Mouse (Mus musculus) liver, embryonic 14.5 days (tissue): ENCODE measurements around the gene Tmem52. TPM values are rescaled to one million over a fixed set of nuclear protein-coding genes. Genes with fewer than 3 reads are reported as not detected.
"Not testable (repeated sequence)": the region's sequence is repeated elsewhere in the genome, so short reads cannot be mapped to it uniquely, and the experiment has no call there.

ENCODE experiments used
- ATAC-seq: fragments of 200-750 bp; cut with Nextera tagmentation; 2 replicates; pipeline ENCODE4 v1.8.0; 2017; ENCODE audit warnings: moderate number of reproducible peaks, mild to moderate bottlenecking, moderate library complexity; ENCODE audit not compliant: insufficient read depth
- DNase-seq, 3 experiments: peaks; one replicate each; pipeline ENCODE4 v3.0.0-alpha.2; 2012 to 2013; ENCODE audit warnings: low read depth in 3 of 3, low spot score in 3 of 3
- H3K27ac ChIP-seq: fragments of 300-500 bp; sonication (generic); 2 replicates; pipeline ENCODE4 v1.5.1; 2014; ENCODE audit warnings: moderate library complexity, mild to moderate bottlenecking, control low read depth, inconsistent platforms
- H3K27me3 ChIP-seq: fragments of 300-500 bp; sonication (generic); 2 replicates; pipeline ENCODE4 v1.6.1; 2014; ENCODE audit warnings: mild to moderate bottlenecking, low read length, moderate library complexity; ENCODE audit not compliant: control insufficient read depth, insufficient read depth
- H3K36me3 ChIP-seq: fragments of 300-500 bp; sonication (generic); replicated peaks from 2 replicates; pipeline ENCODE4 v1.6.1; 2014; ENCODE audit warnings: low read depth; ENCODE audit not compliant: control insufficient read depth, insufficient read depth
- H3K4me1 ChIP-seq, 2 experiments: fragments of 200-500 bp in 1 of 2; fragments of 300-500 bp in 1 of 2; sonication (generic) in 1 of 2; replicated peaks; 2 replicates each; pipeline ENCODE4 v1.6.1; 2012 to 2014; ENCODE audit warnings: antibody characterized with exemption in 1 of 2, inconsistent platforms in 1 of 2, low read length in 1 of 2; ENCODE audit not compliant: control insufficient read depth in 2 of 2, insufficient read depth in 2 of 2
- H3K4me2 ChIP-seq: fragments of 300-500 bp; sonication (generic); 2 replicates; pipeline ENCODE4 v1.6.1; 2014; ENCODE audit warnings: low read depth, mild to moderate bottlenecking, control low read depth, moderate library complexity
- H3K4me3 ChIP-seq, 2 experiments: fragments of 200-500 bp in 1 of 2; fragments of 300-500 bp in 1 of 2; sonication (generic) in 1 of 2; 2 replicates each; pipeline ENCODE4 v1.5.1; 2012 to 2014; ENCODE audit warnings: low read depth in 2 of 2, low read length in 2 of 2, mild to moderate bottlenecking in 2 of 2, control low read depth in 1 of 2, inconsistent platforms in 1 of 2, moderate library complexity in 1 of 2; ENCODE audit not compliant: insufficient read depth in 1 of 2
- H3K9ac ChIP-seq: fragments of 300-500 bp; sonication (generic); replicated peaks from 2 replicates; pipeline ENCODE4 v1.6.1; 2014; ENCODE audit warnings: mild to moderate bottlenecking, control low read depth, moderate library complexity
- H3K9me3 ChIP-seq: fragments of 300-500 bp; sonication (generic); 2 replicates; pipeline ENCODE4 v1.6.1; 2016; ENCODE audit warnings: low read length, mixed read lengths; ENCODE audit not compliant: control insufficient read depth
- CTCF ChIP-seq: IDR thresholded peaks from 2 replicates; pipeline ENCODE4 v1.5.1; 2016; ENCODE audit warnings: antibody characterized with exemption, low read depth, control low read depth
- EP300 ChIP-seq: IDR thresholded peaks from 2 replicates; pipeline ENCODE4 v1.6.1; 2016; ENCODE audit warnings: antibody characterized with exemption, low read depth
- WGBS: fragments of 180-500 bp; shearing (Covaris S2); extraction: QIAGEN DNeasy Blood & Tissue Kit; methylation state at CpG from one replicate; pipeline ENCODE4 v1.1.7; 2014; ENCODE audit not compliant: insufficient replicate concordance; 5-methylcytosine and 5-hydroxymethylcytosine counted together
- polyA plus RNA-seq, 2 experiments: library from polyadenylated mRNA; depleted of rRNA in 1 of 2; stranded (reverse) in 1 of 2; unstranded in 1 of 2; fragments of >200 nt; fragmentation: Nextera tagmentation in 1 of 2; extraction: Ambion mirVana in 1 of 2; gene quantifications; 2 replicates each; pipeline versions ENCODE4 v1.2.1 to v1.2.3; 2012 to 2014

Tmem52 gene
- polyA plus RNA-seq, 2 experiments: not detected

DNA sequence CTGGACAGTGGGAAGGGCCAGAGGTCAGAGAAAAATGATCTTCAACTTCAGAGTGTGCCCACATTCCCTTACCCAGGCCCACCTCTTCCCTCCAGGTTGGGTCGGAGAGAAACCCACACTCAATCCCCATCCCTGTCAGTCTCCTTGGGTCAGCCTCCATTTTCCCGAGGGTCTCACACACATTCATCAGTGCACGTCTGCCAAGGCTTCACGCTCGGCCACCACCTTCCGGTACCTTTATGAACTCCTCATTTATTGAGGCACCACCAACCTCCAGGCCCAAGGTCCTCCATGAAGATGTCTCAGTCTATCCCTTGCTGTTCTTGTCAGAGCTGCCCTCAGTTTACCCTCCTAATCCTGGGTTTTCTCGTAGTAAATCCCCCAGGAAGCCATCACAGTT, 2.1 kb downstream of the Tmem52 start:
- 64% methylated on average over 7 of the region's 7 CpGs for WGBS
- no peaks in the 10 kb centered on the region for H3K9me3 ChIP-seq
- no peaks in the 10 kb centered on the region for H3K4me1 ChIP-seq
- no peak for TF ChIP-seq CTCF
- no peak for TF ChIP-seq EP300
- no peak overlapping the region for H3K4me3 ChIP-seq
- H3K9ac ChIP-seq: no peak overlapping the region
- H3K4me2 ChIP-seq: no peak overlapping the region
- no peak for DNase-seq
- no peak overlapping the region for H3K27ac ChIP-seq
- no peaks in the 10 kb centered on the region for H3K36me3 ChIP-seq
- no peaks in the 10 kb centered on the region; the same call in 1 of the 2 replicates for H3K27me3 ChIP-seq
- ATAC-seq: no peak

DNA sequence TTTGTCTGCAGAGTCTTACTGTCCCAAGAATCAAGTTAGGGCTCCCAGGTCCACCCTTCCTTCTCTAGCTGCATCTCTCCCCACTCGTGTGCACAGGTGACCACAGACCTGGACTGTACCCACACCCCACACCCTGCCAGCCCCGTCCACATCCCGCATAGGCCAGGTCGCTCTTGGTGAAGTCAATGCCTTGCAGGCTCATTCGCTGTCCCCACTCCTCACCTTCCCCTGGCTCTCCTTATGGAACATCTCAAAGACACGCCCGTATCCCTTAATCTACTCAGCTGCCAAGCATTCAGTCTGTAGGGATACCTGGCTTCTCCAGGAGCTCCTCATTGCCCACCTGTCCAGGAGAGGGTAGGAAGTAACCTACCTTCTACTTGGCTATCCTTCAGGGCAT, 2.5 kb downstream of the Tmem52 start:
- H3K4me1 ChIP-seq: no peaks in the 10 kb centered on the region
- no peak for DNase-seq
- WGBS: 59% methylated on average over 7 of the region's 7 CpGs
- no peaks in the 10 kb centered on the region; the same call in 1 of the 2 replicates for H3K27me3 ChIP-seq
- no peak overlapping the region for H3K9ac ChIP-seq
- no peak overlapping the region for H3K4me2 ChIP-seq
- no peak overlapping the region for H3K27ac ChIP-seq
- no peak overlapping the region for H3K4me3 ChIP-seq
- no peak for ATAC-seq
- no peaks in the 10 kb centered on the region for H3K9me3 ChIP-seq
- no peaks in the 10 kb centered on the region for H3K36me3 ChIP-seq
- TF ChIP-seq CTCF (no peak), EP300 (no peak)

DNA sequence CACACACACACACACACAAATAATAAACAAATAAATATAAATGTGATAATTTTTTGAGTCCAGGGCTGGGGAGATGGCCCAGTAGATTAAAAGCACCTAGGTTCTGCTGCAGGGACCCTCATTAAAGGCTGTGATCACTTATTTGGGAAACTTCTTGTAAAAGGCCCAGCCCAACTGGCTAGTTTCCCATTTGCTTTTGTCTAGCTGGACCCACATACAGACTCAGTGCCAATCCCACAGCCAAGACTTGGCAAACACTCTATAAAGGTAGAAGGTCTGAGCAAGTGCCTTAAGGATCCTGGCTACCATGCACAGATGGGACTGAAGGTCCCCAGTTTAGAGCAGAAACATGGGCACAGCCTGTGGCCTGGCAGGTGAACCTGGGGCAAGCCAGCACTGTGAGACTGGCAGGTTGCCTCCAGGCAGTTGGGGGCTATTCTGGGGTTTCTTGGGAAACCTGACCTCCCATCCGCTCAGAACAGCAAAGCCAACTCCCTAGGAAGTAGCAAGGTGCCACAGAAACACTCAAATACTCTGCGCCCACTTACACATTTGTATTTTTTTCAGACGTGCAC, 3.9 kb downstream of the Tmem52 start:
- no peaks in the 10 kb centered on the region for H3K36me3 ChIP-seq
- H3K9me3 ChIP-seq: no peaks in the 10 kb centered on the region
- TF ChIP-seq CTCF: no peak
- H3K4me2 ChIP-seq: no peak overlapping the region
- no peaks in the 10 kb centered on the region; the same call in 1 of the 2 replicates for H3K27me3 ChIP-seq
- H3K27ac ChIP-seq: no peak overlapping the region
- ATAC-seq: no peak
- 60% methylated on average over 3 of the region's 3 CpGs for WGBS
- no peak overlapping the region for H3K9ac ChIP-seq
- no peak overlapping the region for H3K4me3 ChIP-seq
- H3K4me1 ChIP-seq: no peaks in the 10 kb centered on the region
- DNase-seq: no peak

GRCm38 (mm10) chr4:155473319-155473718, 4.4 kb downstream of the Tmem52 start:
- TF ChIP-seq EP300 (no peak), CTCF (no peak)
- ATAC-seq: no peak
- Histone ChIP-seq H3K27ac (no peak overlapping the region), H3K4me2 (no peak overlapping the region), H3K4me1 (no peaks in the 10 kb centered on the region), H3K9me3 (no peaks in the 10 kb centered on the region), H3K4me3 (no peak overlapping the region), H3K36me3 (no peaks in the 10 kb centered on the region), H3K9ac (no peak overlapping the region), H3K27me3 (no peaks in the 10 kb centered on the region; the same call in 1 of the 2 replicates)
- no peak for DNase-seq
- WGBS: 43% methylated on average over 5 of the region's 5 CpGs

DNA sequence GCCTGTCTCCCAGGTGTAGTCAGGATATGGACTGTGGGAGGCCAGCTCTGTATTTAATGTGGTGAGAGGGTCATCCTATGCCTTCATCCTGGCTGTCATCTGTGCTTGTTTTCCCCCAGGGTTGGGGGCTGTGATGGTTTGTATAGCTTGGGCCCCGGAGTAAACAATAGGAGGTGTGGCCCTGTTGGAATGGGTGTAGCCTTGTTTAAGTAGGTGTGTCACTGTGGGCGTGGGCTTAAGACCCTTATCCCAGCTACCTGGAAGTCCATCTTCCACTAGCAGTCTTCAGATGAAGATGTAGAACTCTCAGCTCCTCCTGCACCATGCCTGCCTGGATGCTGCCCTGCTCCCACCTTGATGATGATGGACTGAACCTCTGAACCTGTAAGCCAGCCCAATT, 4.9 kb downstream of the Tmem52 start:
- not testable (repeated sequence) for H3K9me3 ChIP-seq, H3K4me1 ChIP-seq, DNase-seq, H3K4me3 ChIP-seq, H3K36me3 ChIP-seq, ATAC-seq, H3K27ac ChIP-seq, H3K4me2 ChIP-seq, H3K27me3 ChIP-seq, H3K9ac ChIP-seq
- WGBS: 30% methylated on average over 2 of the region's 2 CpGs
